Mouse (Mus musculus) spleen, embryonic (tissue): ENCODE measurements around the gene Dnah11.

Experiments used
- CTCF ChIA-PET: fragments of 350-600 bp; sonication (Branson Sonifier 250); formaldehyde crosslinking; loops from one replicate; lab custom pipeline; 2022; lab: Charles Lee

Dnah11 gene

DNA sequence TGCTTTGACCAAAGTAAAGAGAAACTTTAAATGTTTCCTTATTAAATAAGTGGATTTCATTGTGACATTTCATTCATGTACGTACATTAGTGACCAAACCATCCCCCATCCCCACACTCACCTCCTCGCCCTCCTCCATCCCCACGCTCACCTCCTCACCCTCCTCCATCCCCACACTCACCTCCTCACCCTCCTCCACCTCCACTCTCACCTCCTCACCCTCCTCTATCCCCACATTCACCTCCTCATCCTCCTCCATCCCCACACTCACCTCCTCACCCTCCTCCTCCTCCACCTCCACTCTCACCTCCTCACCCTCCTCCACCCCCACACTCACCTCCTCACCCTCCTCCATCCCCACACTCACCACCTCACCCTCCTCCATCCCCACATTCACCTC, 337.6 kb downstream of the Dnah11 start:
- CTCF ChIA-PET = no interaction called here

DNA sequence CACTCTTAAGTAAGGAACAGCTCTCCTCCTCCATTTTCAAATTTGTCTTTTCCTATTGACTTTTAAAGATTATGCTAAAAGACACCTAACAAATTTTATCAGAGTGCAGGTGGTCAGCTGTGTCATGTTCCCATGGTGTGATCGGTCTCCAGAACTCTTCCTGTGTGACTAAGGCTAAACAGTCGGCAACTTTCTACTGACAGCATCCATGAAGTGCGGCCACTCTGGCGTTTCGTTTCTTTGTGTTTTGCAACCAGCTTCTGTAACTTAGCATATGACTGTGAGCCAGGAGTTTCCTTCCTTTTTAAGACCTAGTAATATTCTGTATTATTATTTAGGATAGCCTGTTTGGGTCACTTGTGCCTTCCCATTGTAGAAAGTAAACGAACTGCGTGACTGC, 338.0 kb downstream of the Dnah11 start:
- CTCF ChIA-PET = no interaction called here

DNA sequence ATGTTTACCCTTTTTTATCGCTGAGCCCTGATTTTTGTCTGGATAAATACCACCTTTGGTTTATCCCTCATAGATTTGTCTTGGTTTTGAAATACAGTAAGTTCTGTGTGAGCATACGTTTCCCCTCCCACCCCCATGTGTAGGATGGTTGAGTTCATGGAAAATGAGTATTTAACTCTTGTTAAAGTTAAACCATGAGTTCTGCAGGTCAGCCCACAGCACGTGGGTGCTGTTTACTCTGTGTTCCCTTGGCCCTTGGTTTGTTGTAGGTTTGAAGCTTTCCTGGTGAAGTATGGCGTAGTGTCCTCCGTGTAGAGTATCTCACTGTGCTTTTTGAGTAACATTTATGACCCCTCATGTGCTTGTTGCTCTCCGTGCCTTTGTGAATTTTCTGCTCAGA, 341.0 kb downstream of the Dnah11 start:
- CTCF ChIA-PET = interaction anchor here (0.5 kb wide), 1 partner anchor 178 kb away, joined by 3 read pairs; no protein-coding TSS in a partner anchor

DNA sequence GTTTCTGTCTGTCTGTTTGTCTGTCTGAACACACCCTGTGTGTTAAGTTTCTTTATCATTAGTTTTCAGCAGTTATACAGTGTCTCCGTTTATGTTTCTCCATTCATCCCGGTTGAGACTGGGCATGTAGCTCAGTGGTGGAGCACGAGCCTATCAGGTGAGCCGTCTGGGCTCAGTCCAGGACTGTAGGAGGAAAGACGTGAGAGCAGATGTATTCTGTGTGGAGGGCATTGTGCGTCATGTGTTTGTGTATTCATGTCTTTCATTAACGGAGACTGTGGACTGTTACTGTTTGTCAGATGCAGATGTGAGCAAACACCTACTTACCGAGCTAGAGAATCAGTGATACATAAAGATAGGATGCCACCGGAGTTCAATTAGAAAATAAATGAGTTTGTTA, 341.8 kb downstream of the Dnah11 start:
- CTCF ChIA-PET = no interaction called here

DNA sequence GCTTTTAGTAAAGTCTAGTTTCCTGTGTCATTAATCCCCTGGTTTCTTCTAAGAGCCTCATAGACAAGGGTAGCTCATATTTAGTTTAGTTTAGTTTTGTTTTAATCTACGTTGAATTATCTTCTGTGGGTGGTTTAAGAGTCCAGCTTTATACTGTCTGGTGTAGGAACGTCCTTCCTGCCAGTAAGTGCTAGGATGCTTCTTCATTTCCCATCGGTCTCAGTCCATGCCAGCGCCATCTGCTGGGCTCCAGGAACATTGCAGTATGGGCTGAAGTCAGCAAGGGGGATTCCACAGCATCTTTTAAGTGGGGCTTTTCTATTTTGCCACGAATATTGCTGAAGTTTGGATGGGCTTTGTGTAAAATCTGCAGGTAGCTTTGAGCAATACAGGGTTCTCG, 345.5 kb downstream of the Dnah11 start:
- CTCF ChIA-PET = interaction anchor here (0.7 to 1.0 kb wide), 3 partner anchors 58 to 467 kb away, joined by 3 read pairs; no protein-coding TSS in a partner anchor

DNA sequence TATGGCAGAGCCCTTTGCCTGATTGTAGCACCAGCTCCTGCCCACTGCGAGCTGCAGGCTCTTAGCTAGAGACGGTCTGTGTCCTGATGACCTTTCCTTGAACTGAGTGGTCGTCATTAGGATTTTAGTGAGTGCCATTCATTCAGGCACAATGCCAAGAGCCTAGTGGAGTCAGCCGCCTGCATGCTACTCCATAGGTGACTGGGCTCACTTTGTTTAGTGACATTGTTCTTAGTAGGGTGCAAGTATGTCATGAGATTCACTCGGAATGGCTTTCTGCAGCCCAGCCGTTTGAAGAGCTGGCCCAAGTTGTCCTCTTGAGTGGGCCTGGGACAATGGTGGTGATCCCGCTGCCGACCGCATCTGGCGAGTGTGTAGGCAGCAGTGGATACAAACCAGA, 348.4 kb downstream of the Dnah11 start:
- CTCF ChIA-PET = no interaction called here

DNA sequence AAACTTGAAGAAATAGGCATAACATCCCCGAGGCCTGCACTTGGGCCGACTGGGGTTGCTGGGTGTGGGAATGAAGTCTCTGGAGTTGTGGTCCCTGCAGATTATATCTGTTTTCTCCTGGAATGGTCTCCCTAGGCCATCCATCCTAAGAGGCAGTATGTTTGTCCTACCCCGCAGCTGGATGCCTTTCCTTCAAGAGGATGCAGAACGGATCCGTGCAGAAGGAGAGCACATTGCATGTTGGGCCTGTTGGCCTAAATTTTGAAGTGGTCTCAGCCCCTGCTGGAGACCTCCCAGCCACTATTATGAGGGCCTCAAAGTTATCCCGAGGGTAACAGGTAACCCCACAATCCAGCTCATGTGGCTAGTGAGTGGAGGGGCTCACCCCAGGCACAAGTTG, 350.2 kb downstream of the Dnah11 start:
- CTCF ChIA-PET = no interaction called here

DNA sequence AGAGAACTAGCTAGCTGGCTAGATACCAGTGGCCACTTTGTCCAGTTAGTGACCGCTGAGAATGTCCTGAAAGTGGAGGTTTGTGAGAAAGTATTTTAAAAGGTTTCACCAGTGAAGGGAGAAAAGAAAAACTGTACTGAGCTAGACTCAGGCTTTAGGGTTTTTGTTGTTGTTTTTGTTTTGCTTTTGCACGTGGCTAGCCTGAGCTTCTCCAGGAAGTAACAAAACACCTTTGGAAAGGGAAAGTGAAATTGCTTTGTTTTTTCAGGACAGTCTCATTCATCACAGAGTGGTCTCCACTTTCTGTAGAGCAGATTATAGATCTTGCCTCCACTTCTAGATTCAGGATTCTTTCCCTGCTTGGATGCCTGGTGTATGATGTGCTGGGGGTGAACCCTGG, 353.9 kb downstream of the Dnah11 start:
- CTCF ChIA-PET = no interaction called here

DNA sequence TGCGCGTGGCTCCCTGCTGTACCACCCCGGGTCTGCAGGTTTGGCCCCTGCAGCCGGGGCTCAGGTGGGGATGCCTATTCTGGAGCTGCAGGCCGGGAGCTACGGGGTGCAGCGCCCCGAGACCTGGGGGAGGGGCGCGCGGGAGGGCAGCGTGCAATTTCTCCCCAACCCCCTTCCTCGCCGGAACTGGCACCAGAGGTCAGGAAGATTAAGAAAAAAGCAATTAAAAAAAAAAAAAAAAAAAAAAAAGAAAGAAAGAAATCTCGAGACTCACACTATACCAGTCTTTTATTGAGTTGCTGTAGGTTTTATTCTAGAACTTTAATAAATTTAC, 354.8 kb downstream of the Dnah11 start:
- CTCF ChIA-PET = no interaction called here

DNA sequence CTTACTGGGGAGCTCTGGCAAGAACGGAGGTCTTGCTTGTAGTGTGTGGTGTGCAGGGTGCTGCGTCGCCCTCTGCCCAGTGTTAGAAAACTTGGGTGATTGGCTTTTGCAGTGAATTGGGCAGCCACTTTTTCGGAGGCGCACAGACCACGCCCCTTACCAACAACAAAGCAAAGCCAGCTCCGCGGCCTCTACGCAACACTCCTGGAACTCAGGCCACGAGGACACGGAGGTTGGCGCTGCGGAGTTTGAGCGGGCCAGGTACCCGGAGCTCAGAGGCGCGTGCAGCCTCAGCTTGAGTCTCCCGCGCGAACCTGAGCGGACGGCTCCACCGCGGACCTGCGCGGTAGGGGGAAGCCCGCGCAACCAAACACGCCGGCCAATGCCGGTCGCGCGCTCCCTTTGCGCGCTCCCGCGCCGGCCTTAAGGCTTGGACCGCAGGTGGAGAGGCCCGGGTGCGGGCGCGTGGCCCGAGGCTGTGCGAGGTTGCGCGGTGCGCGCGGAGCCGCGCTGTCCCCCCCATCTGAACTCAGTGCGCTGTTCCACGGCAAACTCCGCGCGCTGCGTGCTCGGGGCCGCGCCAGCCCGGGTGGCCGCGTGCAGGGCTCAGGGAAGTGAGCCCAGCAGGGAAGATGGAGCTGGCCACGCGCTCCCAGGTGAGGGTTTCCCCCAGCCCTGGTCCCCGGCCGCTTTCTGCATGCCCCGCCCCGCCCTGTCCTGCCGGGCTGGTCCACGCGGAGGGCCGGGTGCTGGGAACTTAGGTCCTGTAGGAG, 355.4 kb downstream of the Dnah11 start:
- CTCF ChIA-PET = interaction anchor here (0.9 kb wide), 1 partner anchor 13 kb away, joined by 3 read pairs; no protein-coding TSS in a partner anchor

DNA sequence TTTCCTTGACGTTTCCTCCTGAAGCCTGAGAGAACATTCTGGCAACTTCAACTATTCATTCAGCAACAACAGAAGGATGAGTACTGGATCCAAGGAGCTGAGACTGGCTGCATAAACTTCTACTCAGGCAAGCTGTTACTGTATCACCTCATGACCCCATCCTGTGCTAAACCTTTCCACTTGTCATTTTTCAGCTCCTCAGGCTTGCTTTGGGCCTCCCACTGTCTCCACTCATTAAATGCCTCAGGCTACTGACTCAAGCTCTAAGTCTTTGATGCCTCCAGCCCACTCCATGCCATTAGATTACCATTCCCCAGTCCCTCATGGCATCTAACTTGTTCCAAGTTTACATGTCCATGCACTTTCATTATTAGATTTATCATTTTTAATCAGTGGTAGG, 356.2 kb downstream of the Dnah11 start:
- CTCF ChIA-PET = no interaction called here

DNA sequence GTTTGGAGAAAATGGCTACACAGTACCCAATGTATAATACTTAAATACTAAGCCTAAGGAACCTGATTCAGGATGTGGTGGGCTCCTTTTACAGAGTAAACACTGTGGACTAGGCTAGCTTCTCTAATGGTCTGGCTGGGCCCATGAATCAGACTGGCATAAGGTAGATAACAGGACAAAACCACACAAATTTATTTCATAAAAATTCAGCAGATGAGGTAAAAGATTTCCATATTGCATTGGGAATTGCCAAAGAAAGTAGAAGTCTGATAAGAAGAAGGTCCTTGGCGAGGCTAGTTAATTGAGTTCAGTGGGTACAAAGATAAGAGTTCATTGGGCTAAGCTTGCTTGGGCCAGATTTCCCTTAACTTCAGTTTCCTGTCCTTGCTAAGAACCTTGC, 358.1 kb downstream of the Dnah11 start:
- CTCF ChIA-PET = no interaction called here

DNA sequence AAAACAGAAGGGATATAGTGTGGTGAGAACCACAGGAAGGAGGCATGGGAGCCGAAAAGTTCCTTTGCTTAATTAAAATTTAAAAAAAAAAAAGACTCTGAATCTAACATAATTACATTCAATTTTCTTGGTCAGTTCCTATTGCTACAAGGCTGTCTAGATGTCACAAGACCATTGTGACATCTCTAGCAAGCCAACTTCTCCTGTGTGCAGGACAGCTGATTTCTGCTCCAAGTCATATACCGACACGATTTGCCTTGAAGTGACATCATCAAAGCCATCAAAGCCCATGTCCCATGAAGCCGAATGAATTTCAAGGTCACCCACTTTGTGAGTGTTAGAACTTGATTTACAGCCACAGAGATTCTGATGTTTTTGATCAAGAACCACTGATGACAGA, 361.5 kb downstream of the Dnah11 start:
- CTCF ChIA-PET = no interaction called here

DNA sequence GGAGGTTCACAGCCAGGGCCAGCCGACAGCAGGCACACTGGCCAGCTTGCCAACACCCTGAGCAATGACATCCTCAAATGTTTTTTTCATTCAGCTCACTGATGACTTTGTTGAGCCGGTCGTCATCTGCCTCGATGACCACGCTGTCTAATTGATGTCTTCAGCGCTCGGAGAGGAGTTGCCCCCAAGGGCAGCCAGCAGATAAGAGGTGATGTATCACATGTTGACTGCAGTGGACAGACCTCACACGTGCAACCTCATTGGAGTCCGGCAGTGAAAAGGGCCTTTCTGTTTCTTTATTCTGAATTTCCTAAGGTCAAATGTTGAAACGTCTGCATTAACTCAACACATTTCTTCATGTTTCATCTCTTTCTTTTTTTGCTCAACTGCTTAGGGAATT, 363.5 kb downstream of the Dnah11 start:
- CTCF ChIA-PET = no interaction called here

DNA sequence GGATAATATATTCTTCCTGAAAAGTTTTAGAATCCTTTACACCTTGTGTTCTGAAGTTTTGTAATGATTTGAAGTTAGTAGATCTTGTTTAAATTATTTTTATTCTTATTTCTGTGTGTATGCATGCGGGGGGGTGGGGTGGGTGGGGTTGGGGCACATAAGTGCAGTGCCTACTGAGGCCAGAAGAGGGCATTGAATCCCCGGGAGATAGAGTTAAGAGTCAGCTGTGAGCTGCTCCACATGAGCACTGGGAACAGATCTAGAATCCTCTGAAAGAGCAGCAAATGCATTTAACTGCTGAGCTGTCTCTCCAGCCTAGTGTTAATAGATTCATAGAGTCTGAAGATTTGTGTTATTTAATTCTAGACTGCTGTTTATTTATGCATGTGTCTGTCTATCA, 364.2 kb downstream of the Dnah11 start:
- CTCF ChIA-PET = no interaction called here

DNA sequence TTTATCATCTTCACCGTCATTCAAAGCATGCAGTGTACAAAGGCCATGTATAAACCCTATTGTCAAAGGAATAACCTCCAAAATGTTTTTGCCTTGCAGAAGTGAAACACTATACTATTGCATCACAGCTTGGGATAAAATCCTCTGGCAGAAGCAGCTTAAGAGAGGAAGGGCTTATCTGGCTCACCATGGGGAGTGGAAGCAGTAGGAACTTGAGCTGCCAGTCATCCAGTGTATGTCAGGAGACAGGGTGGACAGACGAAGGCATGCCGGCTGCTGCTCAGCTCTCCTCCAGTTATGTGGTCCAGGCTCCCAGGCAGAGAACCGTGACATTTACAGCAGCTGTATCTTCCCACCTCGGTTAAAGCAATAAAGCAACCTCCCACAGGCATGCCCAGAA, 366.7 kb downstream of the Dnah11 start:
- CTCF ChIA-PET = interaction anchor here (1.0 kb wide), 1 partner anchor 12 kb away, joined by 6 read pairs; no protein-coding TSS in a partner anchor

DNA sequence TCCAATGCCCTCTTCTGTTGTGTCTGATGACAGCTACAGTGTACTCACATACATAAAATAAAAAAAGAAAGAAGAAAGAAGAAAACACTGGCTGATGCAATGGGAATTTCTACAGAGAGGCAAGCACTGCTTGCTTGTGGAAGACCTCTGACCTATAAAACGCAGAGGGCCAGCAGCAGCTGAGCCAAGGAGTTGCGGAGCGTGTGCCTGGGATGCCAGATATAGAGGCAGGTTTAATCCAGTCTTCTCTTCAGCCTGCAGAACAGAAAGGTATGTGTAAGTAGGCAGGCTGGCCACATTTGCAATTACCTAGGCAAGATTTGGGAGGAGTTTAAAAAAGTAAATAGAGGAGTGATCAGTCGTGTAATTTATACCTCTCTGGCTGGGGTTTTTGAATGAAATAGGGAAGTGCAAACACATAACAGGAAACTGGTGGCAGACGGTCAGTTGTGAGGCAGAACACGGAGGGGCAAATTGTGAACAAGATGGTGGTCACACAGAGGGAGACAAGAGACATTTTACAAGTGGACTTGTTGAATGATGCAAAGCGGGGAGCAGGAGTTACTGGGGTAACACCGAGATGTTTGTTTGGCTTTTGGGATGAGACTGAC, 367.4 kb downstream of the Dnah11 start:
- CTCF ChIA-PET = interaction anchor here (1.0 kb wide), 1 partner anchor 11 kb away, joined by 6 read pairs; no protein-coding TSS in a partner anchor

DNA sequence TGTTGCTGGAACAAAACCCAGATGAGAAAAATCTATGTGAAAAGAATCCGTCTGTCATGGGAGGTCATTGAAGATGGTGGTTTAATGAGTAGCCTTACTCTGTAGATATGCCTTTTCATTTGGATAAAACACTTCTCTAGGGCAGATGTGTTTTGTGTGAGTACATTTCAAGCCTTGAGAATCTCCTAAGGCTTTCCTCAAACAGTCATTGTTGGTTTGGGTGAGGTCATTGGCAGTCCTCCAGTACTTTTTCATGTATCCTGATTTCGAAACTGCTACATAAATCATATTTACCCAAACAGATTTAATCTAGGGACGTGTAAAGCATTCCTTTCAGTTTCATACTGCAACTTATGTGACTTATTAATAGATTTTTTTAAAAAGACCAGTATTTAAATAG, 370.5 kb downstream of the Dnah11 start:
- CTCF ChIA-PET = interaction anchor here (0.7 kb wide), 1 partner anchor 144 kb away, joined by 3 read pairs; no protein-coding TSS in a partner anchor
